Mouse (Mus musculus): ENCODE data around the gene Lsm7.

Gene Lsm7

GRCm38 (mm10) chr10:80813366-80813765, 41.6 kb downstream of the Lsm7 start, which contains the start of gene Jsrp1:
TSS of gene Jsrp1 (minus strand) at chr10:80813498.
- no peak for DNase-seq (ENCODE audit: low spot score)

- no peak for DNase-seq (ENCODE audit: low spot score)
Measured at GRCm38 (mm10) chr10:80812391-80813041, 42.5 kb downstream of the Lsm7 start.

- no peak for DNase-seq (ENCODE audit: low spot score)
Measured at GRCm38 (mm10) chr10:80810084-80810483, 44.9 kb downstream of the Lsm7 start.

- DNase-seq (ENCODE audit: low spot score), result no peak
Measured at GRCm38 (mm10) chr10:80808985-80809632, 45.9 kb downstream of the Lsm7 start.

GRCm38 (mm10) chr10:80808099-80808984, 46.7 kb downstream of the Lsm7 start:
- no peak for DNase-seq (ENCODE audit: low spot score)

- no peak for DNase-seq (ENCODE audit: low spot score)
Measured at GRCm38 (mm10) chr10:80807057-80807627, 47.9 kb downstream of the Lsm7 start.

GRCm38 (mm10) chr10:80806341-80807056, 48.5 kb downstream of the Lsm7 start:
- DNase-seq (ENCODE audit: low spot score), result no peak

- DNase-seq (ENCODE audit: low spot score), result peak; percentile 63
Measured at GRCm38 (mm10) chr10:80805925-80806324, 49.1 kb downstream of the Lsm7 start.

GRCm38 (mm10) chr10:80805322-80805721, 49.7 kb downstream of the Lsm7 start:
- DNase-seq (ENCODE audit: low spot score), result no peak

- no peak for DNase-seq (ENCODE audit: low spot score)
Measured at GRCm38 (mm10) chr10:80804916-80805315, 50.1 kb downstream of the Lsm7 start, which contains the start of gene Amh. TSS of gene Amh (plus strand) at chr10:80805243.

- no peak for DNase-seq (ENCODE audit: low spot score)
Measured at GRCm38 (mm10) chr10:80804340-80804739, 50.7 kb downstream of the Lsm7 start.

GRCm38 (mm10) chr10:80802996-80803395, 52.0 kb downstream of the Lsm7 start:
- DNase-seq (ENCODE audit: low spot score), result no peak

Data from ovary, postnatal 10 days (tissue).